Mouse (Mus musculus): Measurements from ENCODE around the gene Tram2.
A peak's percentile ranks its signal among the peaks of the same experiment; 100 is the strongest.

Tram2 gene

DNA sequence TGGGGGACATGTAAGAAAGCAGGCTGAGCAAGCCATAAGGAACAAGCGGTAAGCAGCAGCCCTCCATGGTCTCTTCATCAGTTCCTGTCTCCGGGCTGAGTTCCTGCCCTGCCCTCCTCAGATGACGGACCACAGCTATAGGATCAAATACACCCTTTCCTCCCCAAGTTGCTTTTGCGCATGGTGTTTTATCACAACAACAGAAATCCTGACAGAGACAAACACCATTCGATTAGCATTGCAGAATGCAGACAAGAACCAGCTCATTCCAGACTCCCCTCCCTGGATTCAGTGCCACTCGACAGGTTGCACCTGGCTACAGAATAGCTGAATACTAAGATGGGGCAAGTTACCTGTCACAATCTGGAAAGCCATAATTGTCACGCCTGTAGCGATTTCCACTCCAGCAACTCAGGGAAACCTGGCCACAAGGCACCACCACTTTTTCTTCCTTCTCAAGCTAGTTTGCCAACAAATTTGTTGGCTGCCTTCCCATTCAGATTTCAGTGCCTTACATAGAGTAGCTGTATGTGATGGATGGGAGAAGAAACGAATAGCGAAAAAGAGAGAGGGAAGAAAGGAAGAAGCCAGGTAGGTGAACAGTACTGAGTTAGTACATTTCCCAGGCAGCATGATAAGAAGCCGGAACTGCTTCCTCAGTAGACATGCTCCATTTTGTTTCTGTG is 11.3 kb downstream of the Tram2 start:
- no peak for DNase-seq (ENCODE audit: low read depth)

DNA sequence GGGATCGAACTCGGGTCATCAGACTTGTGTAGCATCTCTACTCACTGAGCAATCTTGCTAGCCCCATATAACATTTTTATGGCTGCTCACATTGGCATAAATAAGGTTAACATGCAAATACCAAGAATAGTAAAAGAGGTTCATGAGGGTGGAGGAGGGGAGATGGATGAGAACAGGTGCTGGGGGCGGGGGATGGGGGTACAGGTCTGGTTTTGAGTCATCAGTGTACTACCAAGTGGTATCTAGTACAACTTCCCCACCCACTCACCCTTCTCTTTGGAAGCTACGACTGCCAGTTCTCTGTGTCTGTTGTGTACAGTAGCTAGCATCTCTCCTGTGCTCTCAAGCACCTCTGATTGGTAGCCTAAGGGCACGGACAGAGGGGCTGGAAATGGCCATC is 14.9 kb downstream of the Tram2 start:
- DNase-seq (ENCODE audit: low read depth) = no peak

DNA sequence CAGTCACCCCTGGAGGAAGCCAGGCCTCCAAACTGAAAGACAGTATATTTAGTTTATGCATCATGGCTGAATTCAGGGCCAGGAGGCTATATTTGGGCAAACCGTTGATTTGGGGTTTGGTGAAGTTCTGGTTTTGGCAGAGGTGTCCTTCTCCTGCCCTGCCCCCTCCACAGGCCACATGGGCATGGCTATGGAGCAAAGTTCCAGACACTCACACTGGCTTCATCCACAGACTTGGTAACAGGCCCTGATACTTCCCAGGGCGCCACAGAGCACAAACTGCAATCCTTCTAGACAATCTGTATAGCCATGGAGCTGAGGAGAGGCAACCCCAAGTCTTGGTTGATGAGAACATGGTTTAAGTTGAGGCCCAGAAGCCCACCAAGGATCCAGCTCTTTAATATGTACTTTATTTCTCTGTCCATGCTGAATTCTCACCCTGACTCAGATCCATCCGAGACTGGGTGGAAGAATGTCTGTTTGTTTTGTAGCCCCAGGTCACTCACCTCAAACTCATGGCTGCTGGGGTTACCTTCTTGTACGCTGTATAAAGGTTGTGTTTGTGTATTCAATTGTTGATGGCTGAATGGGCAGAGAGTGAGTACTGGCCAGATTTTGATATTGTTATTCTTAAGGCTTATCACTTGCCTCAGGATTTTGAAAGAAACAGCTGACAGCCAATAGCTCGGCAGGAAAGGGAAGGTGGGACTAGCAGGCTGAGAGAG is 19.5 kb downstream of the Tram2 start:
- DNase-seq (ENCODE audit: low read depth) = no peak

GRCm38 (mm10) chr1:21053009-21053408 is 26.0 kb downstream of the Tram2 start:
- DNase-seq (ENCODE audit: low read depth) = no peak

- no peak for DNase-seq (ENCODE audit: low read depth)
Observed at GRCm38 (mm10) chr1:21052608-21053007, 26.4 kb downstream of the Tram2 start.

DNA sequence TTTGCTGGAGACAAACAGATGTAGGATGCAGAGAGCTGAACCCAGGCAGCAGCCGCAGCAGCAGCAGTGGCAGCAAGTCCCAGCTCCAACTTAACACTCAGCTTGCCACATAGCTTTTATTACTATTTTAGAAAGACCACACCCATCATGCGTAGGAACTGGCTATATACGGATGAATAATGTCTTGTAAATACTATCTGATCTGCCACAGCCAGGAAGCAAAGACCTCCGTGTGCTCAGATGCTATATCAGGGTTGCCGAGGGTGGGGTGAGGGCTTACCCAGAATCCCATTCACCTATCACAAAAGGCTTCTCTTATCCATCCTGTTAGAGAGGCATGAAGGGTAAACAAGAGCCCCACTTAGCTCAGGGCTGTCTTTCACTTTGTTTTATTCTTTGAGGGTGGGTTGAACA is 26.9 kb downstream of the Tram2 start:
- no peak for DNase-seq (ENCODE audit: low read depth)

DNA sequence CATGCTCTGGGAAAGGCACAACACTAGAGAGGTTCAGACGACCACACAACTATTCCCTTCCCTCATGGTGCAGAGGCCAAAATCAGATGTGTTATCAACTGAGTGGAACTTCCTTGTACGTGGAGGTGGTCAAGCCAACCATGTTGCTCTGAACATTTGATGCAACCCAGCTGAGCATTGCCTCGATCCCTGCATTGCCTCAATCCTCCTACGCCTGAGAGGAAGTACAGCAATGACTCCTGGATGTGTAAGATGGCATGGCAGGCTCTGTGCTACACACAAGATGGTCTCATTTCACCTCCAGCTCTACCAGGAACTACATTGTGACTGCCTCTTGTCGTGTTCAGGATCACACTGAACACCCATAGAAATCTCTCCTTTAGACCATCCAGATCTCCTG is 30.0 kb downstream of the Tram2 start:
- DNase-seq (ENCODE audit: low read depth) = no peak

- DNase-seq (ENCODE audit: low read depth) = no peak
Observed at GRCm38 (mm10) chr1:21048402-21048801, 30.6 kb downstream of the Tram2 start.

DNA sequence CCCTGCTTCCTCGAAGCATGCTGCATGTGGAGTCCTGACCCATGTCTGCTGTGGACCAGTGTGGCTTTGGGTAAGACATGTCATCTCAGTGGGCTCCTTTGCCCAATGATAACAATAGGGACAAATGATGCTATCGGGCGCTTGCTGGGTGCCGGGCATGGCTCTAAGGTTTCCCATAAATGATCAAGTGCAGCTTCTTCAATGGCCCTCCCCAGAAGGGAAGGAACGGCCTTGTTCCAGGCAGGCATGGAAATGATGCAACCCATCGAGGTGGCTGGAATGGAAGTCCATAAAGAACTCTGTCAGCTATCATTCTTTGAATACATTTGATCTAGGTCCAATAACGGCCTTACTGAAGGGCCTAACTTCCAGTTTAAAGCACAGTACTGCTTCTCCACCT is 36.6 kb downstream of the Tram2 start:
- no peak for DNase-seq (ENCODE audit: low read depth)

DNA sequence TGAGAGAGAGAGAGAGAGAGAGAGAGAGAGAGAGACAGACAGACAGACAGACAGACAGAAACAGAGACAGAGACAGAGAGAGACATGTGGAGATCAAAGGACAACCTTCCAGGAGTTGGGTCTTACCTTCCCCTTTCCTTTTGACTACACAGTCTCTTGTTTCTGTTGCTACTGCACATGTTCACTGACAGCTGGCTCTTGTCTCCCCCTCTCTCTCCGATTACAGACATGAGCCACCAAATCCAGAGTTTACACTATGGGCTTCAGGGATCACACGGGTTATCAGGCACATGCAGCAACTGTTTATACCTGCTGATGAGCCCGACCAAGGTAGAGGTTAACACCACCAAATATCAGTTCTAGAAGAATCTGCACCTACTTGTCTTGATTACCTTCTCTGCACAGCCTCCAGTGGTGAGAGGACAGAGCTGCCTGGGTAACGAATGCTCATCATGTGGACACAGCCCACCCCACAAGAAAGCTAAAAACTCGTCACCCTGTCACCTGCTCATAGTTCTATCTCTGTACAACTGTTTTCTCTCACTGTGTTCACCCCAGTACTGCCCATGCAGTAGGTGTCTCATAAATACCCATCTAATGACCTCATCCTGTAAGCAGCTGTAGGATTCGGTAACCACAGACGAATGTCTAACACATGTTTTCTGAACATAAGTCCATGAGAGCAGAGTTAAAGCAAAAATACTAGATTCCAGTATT is 38.3 kb downstream of the Tram2 start:
- no peak for DNase-seq (ENCODE audit: low read depth)

- DNase-seq (ENCODE audit: low read depth) = no peak
Observed at GRCm38 (mm10) chr1:21040173-21040572, 38.9 kb downstream of the Tram2 start.

GRCm38 (mm10) chr1:21039564-21039963 is 39.5 kb downstream of the Tram2 start:
- DNase-seq (ENCODE audit: low read depth) = no peak

DNA sequence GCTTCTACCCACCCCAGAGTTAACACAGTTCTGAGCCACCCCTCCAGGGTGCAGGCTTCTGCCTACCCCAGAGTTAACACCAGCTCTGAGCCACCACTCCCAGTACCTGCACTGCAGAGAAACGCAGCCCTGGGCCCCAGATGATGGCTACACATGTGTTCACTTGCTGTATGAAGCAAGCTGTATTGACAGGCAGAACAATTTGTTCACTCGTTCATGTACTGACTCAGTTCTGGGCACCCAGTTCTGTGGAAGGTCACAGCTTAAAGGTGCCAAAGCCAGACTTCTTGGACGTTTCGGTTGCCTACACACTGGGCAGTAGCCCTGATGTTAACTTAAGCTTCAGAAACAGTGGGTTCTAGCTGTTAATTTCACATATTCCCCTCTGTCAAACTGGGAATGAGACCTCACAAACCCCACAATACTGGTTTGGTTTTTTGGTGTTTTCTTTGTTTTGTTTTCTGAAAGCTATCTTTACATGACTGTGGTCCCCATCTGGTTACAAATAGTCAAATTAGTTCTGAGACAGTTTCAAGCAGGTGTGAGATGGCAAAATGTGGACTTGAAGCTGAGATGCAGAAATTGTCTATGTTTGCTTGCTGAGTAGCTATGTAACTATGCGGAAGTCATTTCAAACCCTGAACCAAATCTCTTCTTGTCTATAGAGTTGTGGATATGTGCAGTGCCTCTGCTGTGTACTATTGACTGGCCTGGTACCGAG is 41.0 kb downstream of the Tram2 start:
- no peak for DNase-seq (ENCODE audit: low read depth)

DNA sequence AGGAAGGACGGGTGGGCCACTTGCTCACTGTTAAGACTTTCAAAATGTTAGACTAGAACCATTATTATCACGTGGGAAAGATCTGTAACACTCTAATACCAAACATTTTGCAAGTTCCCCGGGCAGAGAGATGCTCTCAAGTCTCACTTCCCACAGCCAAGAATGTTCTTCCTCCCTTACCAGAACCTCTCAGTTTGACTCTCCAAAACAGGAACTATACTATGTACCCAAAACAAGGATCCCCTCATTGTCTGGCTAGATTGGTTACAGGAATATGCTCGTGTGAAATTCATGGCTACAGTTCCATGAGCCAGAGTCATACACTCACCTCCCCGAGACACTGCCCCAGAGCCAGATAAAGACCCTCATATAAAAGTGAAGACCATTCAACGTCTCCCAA is 43.2 kb downstream of the Tram2 start:
- DNase-seq (ENCODE audit: low read depth) = no peak

DNA sequence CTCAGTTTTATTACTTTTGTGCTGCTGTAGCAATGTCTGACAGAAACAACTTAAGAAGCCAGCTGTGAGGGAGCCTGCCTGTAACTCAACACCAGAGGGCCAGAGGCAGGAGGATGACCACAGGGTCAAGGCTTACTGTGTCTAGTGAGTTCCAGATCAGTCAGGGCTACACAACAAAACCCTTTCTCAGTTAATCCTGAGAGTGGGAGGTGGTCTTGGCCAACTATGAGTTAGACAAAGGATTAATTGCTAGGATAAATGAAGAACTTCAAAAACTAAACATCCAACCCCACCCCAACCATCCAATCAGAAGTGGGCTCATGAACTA is 45.3 kb downstream of the Tram2 start:
- no peak for DNase-seq (ENCODE audit: low read depth)

- no peak for DNase-seq (ENCODE audit: low read depth)
Observed at GRCm38 (mm10) chr1:21033065-21033791, 45.8 kb downstream of the Tram2 start.

DNA sequence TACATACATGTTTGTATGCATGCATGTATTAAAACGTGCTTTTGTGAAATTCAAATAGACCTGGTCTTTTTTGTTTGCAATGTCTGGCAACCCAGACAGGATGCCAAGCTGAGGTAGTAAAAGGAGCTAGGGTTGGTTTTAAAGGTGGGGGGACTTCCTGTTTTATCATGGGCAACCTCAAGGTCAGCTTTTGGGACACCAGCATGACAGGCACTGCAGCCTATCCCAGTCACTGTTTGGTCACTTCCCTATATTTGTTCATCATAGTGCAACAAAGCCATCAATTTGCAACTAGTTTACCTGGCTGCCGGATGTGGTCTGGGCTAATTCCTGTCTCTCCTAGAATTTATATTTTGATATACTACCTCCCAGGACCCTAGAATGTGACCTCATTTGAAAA is 47.4 kb downstream of the Tram2 start:
- DNase-seq (ENCODE audit: low read depth) = no peak

- no peak for DNase-seq (ENCODE audit: low read depth)
Observed at GRCm38 (mm10) chr1:21029000-21029399, 50.0 kb downstream of the Tram2 start.

- no peak for DNase-seq (ENCODE audit: low read depth)
Observed at GRCm38 (mm10) chr1:21026534-21026933, 52.5 kb downstream of the Tram2 start.

- no peak for DNase-seq (ENCODE audit: low read depth)
Observed at GRCm38 (mm10) chr1:21025203-21025602, 53.8 kb downstream of the Tram2 start.

DNA sequence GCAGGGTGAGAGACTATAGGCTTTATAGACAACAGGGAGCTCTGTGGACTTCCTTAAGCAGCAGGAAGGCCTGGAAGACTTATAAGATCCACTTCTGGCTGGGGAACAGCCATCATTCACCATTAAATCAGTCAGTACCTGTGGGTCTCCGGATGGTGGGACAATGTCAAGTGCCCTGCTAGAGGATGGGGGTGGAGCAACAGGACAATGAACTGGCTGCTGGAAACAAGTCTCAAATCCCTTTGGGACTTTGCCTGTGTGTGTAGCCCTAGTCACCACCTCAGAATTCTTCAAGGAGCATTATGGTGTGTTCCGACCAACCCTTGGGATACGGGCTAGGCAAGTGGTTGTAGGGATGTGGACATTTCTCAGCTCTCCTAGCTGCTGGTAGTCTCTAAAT is 55.9 kb downstream of the Tram2 start:
- DNase-seq (ENCODE audit: low read depth) = no peak

DNA sequence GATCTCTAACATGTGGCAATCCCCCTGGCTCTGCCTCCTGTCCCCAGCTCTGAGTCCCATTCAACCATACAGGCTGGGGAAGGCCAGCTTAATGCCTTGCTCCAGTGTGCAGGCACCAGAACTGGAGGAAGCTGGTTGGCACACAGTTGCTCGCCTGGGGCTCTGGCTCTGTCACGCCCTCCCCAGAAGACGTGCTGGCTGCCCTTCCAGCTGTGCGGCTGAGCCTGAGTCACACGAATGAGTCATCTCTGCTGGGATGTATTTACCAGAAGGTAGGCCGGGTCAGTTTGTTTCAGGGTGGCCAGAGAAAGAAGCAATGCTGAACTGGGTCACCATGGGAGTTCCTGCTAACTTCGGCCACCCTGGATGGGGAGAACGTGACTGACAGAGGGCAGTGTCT is 64.6 kb downstream of the Tram2 start:
- peak; percentile 39 for DNase-seq (ENCODE audit: low read depth)

Measured in c-Kit-positive CD71-negative TER-119-negative erythroid progenitor cells, embryonic 14.5 days (primary cell).